Mouse (Mus musculus): Measurements from ENCODE around the gene Bahcc1. TPM values are rescaled to one million over a fixed set of nuclear protein-coding genes. Genes with fewer than 3 reads are reported as not detected.

Bahcc1 gene
- polyA plus RNA-seq, 1 experiment: 12.4 TPM

DNA sequence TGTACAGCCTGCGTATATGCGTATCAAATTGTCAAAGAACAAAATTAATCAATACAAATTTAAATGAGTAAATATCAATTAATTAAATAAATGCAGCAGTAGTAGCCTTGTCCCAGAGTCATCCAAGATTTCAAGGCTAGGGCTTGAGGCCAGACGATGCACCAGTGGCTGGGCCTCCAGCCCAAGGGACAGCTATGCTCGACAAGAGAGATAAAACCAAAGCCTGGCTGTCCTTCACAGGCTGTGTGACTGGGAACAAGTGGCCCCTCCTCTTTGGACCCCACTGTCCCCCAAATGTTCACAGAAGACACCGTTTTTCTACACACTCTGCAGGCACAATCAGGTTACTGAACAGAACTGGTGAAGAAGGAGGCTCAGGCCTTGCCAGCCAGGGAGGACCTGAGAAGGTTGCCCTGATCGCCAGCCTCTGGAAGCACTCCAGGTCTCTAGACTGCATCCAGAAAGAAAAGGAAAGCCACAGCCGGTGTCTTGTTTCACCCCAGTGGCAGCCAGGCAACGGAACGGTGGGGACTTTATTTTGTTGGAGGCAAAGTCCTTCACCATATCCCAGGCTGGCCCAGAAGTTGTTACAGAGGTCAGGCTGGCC lies 12.7 kb upstream of the Bahcc1 start:
- peaks cover 12% of the 10 kb centered on the region for H3K4me1 ChIP-seq (ENCODE audit: control insufficient read depth, insufficient read depth, low read length)
- DNase-seq: no peak
- 41% methylated on average over 9 of the region's 9 CpGs for WGBS
- TF ChIP-seq POLR2A (IDR thresholded peaks at IDR 0.05; ENCODE audit: borderline replicate concordance, extremely low read depth, low read depth, low read length) (no peak), CTCF (IDR thresholded peaks at IDR 0.05; ENCODE audit: insufficient read depth, low read length) (no peak)
- H3K4me3 ChIP-seq (replicated peaks; ENCODE audit: extremely low read depth, low read depth, low read length): no peak overlapping the region

GRCm38 (mm10) chr11:120220963-120221827 lies 11.6 kb upstream of the Bahcc1 start:
- no peak for TF ChIP-seq CTCF (IDR thresholded peaks at IDR 0.05; ENCODE audit: insufficient read depth, low read length)
- no peak overlapping the region for H3K4me3 ChIP-seq (replicated peaks; ENCODE audit: extremely low read depth, low read depth, low read length)
- DNase-seq: no peak
- H3K4me1 ChIP-seq (ENCODE audit: control insufficient read depth, insufficient read depth, low read length): peaks cover 12% of the 10 kb centered on the region
- WGBS: 47% methylated on average over 12 of the region's 12 CpGs

GRCm38 (mm10) chr11:120222425-120223104 lies 10.2 kb upstream of the Bahcc1 start:
- peaks cover 10% of the 10 kb centered on the region for H3K4me1 ChIP-seq (ENCODE audit: control insufficient read depth, insufficient read depth, low read length)
- no peak overlapping the region for H3K4me3 ChIP-seq (replicated peaks; ENCODE audit: extremely low read depth, low read depth, low read length)
- WGBS: 89% methylated on average over 6 of the region's 6 CpGs
- DNase-seq: no peak
- no peak for TF ChIP-seq POLR2A (IDR thresholded peaks at IDR 0.05; ENCODE audit: borderline replicate concordance, extremely low read depth, low read depth, low read length)
- TF ChIP-seq CTCF (IDR thresholded peaks at IDR 0.05; ENCODE audit: insufficient read depth, low read length): no peak

GRCm38 (mm10) chr11:120223586-120224487 lies 8.9 kb upstream of the Bahcc1 start:
- TF ChIP-seq CTCF (IDR thresholded peaks at IDR 0.05; ENCODE audit: insufficient read depth, low read length): no peak
- TF ChIP-seq POLR2A (IDR thresholded peaks at IDR 0.05; ENCODE audit: borderline replicate concordance, extremely low read depth, low read depth, low read length): peak; percentile 30; the same call in 1 of the 2 replicates
- no peak for DNase-seq
- 79% methylated on average over 19 of the region's 19 CpGs for WGBS
- Histone ChIP-seq H3K4me1 (ENCODE audit: control insufficient read depth, insufficient read depth, low read length) (peaks cover 10% of the 10 kb centered on the region), H3K4me3 (replicated peaks; ENCODE audit: extremely low read depth, low read depth, low read length) (no peak overlapping the region)

DNA sequence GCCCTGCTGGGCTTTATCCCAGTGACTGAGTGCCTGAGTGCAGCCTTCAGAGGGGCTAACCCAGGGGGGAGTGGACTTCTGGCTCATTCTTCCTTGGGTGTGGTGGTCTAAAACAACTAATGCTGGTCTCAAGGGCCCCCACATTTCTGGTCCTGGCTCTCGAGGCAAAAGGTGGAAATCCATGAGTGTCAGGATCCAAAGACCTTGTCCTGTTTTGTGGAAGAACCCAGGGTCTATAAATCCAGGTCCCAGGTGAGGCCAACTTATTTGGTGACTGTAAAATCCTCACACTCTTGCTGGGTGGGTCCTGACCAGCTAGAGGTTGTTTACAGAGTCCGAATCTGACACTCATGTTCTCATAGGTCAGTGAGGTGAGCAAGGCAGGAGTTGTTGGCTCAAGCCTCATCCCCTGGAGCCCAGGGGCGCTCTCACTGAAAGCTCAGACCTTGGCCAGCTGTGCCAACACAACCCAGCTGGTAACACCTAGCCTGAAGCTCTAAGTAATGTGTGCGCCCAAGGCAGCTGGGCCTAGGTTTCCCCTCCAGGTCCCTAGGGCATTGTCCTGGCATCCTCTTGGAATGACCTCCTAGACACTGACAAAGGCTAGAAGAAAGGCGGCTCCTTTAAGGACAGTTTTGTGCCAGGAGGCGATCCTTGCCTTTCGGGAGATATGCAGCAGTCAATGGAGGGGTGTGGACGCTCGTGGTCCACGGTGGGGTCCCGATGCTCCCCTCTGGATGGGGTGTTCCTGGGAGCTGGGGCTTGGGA lies 8.1 kb upstream of the Bahcc1 start:
- TF ChIP-seq POLR2A (IDR thresholded peaks at IDR 0.05; ENCODE audit: borderline replicate concordance, extremely low read depth, low read depth, low read length) (peak; percentile 20; the same call in 1 of the 2 replicates), CTCF (IDR thresholded peaks at IDR 0.05; ENCODE audit: insufficient read depth, low read length) (no peak)
- Histone ChIP-seq H3K4me3 (replicated peaks; ENCODE audit: extremely low read depth, low read depth, low read length) (peak overlapping the region; percentile 31), H3K4me1 (ENCODE audit: control insufficient read depth, insufficient read depth, low read length) (peaks cover 16% of the 10 kb centered on the region)
- 35% methylated on average over 11 of the region's 11 CpGs for WGBS
- DNase-seq: no peak

DNA sequence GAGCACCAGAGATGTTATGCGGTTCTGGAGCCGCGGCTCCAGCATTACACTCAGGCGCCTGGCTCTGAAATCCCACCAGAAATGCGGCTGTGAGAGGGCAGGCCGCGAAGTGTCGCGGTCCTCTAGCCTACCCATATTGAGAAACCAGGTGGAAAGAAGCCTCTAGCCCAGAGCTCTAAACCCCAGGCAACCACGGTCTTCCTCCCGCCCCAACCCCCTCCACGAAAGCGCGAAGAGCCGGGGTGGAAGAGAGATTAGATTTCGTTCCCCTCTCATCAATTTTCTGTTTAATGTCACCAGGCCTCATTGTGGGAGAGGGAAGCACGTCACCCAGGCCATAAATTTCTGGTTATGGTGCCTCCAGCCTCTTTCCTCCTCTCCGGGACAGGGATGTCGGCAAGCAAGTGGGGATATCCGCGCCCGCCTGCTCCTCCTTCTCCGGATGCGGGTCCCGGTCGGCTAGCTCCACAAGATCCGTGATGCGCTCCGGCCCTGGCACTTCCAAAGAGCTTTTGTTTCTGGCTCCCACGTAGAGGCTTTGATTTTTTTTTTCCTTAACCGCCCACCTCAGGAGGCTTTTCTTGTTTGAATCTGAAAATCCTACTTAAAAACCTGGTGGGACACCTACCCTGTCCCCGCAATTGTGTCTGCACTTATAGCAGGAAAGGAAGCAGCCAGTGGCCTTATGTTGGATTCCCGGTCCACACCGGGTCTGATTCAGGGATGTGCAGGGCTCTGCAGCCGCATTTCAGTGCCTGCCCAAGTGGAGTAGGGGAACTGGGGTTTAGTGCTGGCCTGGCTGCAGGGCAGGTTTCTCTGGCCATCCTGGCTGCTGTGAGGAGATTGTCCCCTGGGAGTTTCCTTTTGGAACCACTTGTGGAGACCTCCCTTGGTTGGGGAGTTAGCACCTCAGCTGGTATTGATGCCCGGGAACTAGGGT lies 7.2 kb upstream of the Bahcc1 start:
- Histone ChIP-seq H3K4me1 (ENCODE audit: control insufficient read depth, insufficient read depth, low read length) (peaks cover 15% of the 10 kb centered on the region), H3K4me3 (replicated peaks; ENCODE audit: extremely low read depth, low read depth, low read length) (peak overlapping the region; percentile 31)
- 36% methylated on average over 36 of the region's 36 CpGs for WGBS
- no peak for TF ChIP-seq POLR2A (IDR thresholded peaks at IDR 0.05; ENCODE audit: borderline replicate concordance, extremely low read depth, low read depth, low read length)
- TF ChIP-seq CTCF (IDR thresholded peaks at IDR 0.05; ENCODE audit: insufficient read depth, low read length): no peak
- DNase-seq: no peak

- no peak overlapping the region for H3K4me3 ChIP-seq (replicated peaks; ENCODE audit: extremely low read depth, low read depth, low read length)
- 78% methylated on average over 12 of the region's 12 CpGs for WGBS
- no peak for TF ChIP-seq POLR2A (IDR thresholded peaks at IDR 0.05; ENCODE audit: borderline replicate concordance, extremely low read depth, low read depth, low read length)
- TF ChIP-seq CTCF (IDR thresholded peaks at IDR 0.05; ENCODE audit: insufficient read depth, low read length): no peak
- H3K4me1 ChIP-seq (ENCODE audit: control insufficient read depth, insufficient read depth, low read length): peaks cover 11% of the 10 kb centered on the region
- DNase-seq: peak; percentile 8
These were observed 6.1 kb upstream of the Bahcc1 start for GRCm38 (mm10) chr11:120226421-120227280.
